Mouse (Mus musculus): Measurements from ENCODE around the gene Rnf157.

- TF ChIP-seq POLR2A (IDR thresholded peaks at IDR 0.05; ENCODE audit: extremely low read depth, insufficient read depth, low read length) (no peak), CTCF (IDR thresholded peaks at IDR 0.05; ENCODE audit: extremely low read depth, insufficient read depth, low read length) (no peak)
Observed at GRCm38 (mm10) chr11:116411582-116411981, 1.2 kb downstream of the Rnf157 start.

Data from cortical plate, adult 2 months (tissue).